Mouse (Mus musculus): ENCODE results near the gene Pard6b.

The Pard6b gene

DNA sequence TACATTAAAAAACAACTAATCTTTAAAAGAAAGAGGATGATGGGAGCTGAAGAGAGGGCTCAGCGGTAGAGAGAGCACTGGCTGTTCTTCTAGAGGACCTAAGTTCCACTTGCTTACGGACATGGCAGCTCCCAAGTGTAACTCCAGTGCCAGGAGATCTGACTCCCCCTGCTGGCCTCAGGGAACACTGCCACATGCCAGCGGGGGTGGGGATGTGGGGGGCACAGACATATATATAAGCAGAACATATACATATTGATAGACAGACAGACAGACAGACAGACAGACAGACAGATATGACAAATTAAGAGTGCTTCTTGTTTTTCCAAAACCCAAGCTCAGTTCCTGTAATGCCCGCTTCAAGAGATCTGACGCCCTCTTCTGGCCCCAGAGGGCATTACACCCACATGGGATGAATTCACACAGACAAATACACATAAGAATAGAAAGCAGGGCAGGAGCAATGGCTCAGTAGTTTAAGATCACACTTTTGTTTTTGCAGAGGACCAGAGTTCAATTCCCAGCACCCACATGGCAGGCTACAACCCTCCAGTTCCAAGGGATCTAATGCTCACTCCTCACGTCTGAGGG lies 21.5 kb upstream of the Pard6b start:
- no peak for DNase-seq (ENCODE audit: extremely low read depth, low read depth, low spot score)

DNA sequence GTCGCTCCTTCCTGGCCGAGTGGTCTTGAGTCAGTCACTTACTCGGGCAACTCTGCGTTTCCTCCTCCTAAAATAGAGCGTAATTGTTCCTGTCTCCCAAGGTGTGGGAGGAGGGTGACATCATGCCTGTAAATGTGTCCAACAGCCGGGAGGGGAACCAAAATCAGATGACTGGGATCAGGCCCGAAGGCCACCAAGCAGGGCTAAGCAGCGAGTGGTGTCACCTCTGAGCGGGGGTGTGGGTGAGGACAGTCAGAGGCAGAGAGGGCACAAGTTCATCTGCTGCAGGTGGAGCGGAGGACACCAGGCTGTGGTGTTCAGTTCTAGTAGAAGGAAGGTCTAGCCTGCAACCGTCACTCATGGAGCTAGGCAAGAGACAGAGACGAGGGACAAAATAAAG lies 17.1 kb upstream of the Pard6b start:
- DNase-seq (ENCODE audit: extremely low read depth, low read depth, low spot score) = peak; percentile 28

DNA sequence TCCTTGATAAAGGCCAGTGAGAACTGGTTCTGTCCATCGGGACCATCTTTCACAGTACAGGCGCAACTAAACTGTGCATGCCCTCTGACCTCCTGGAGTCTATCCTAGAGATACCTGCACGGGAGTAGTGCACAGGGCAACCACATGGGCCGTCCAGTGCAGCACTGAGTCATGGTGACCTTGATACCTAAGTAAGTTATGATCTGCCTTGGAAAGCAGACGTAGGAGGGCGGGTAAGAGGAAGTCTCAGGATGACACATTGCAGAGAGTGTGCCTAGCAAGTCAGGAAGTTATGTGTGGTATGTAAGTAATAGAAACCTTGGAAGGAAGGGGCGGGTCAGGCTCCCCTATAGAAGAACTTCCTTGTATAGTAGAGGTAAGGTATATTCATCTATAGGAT lies 15.3 kb upstream of the Pard6b start:
- DNase-seq (ENCODE audit: extremely low read depth, low read depth, low spot score) = no peak

DNA sequence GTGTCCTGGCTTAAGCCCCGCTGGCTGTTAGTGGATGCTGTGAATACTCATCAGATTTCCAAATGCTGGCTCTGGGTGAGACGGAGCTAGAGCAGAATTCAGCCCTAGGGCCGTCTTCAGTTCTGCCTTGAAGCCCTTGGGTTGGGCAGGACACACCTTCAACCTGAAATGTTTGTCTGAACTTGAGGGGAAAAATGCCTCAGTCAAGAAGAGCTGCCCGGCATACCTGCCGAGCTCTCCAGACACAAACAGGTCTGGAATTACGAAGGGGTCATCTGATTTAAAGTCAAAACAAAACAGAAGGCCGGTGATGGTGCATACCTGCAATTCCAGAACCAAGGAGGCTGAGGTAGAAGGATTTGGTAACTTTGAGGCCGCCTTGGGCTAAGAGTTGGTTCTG lies 14.0 kb upstream of the Pard6b start:
- no peak for DNase-seq (ENCODE audit: extremely low read depth, low read depth, low spot score)

DNA sequence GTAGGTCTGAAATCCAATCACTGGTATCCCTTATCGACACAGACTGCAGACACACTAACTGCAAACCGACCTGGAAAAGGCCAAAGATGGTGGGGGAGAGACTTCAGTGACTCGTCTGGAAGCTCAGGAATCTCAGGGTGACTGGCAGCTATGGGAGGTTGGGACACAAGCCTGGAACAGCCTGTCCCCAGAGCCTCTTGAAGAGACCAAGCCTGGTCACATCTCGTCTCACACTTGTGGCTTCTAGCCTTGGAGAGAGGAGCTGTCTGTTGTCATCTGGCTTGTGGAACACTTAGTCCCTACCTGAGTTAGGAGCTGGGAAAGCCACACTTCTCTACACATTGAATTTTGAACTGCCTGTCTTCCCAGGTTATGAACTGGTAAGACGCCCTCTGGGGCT lies 10.4 kb upstream of the Pard6b start:
- DNase-seq (ENCODE audit: extremely low read depth, low read depth, low spot score) = no peak

DNA sequence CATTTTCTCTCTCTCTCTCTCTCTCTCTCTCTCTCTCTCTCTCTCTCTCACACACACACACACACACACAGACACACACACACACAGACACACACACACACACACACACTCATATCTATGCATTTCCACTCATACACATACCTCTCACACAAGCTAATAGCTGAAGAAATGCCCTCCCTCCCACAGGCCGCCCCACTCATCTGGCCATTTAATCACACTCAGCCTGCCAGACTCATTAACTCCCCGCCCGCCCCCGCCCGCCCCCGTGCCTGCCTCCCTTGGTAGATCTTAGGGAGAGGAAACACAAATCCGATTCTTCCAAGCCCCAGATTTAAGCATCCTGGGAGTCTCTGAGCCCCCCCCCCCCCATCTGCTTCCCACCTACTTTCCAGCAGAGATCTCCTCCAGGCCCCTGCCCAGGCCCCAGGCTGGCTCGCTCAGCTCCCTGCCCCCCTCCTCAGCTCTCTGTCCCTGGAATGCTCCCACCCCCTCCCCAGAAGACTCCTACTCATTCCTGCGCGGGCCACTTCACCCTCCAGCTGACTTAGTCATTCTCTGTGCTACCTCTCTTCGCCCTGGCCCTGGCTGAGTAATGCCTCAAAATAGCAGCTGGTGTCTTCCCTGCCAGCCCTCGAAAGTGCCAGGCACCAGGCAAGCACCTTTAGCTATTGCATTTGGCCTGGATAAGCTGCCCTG lies 8.2 kb upstream of the Pard6b start:
- DNase-seq (ENCODE audit: extremely low read depth, low read depth, low spot score) = no peak

DNA sequence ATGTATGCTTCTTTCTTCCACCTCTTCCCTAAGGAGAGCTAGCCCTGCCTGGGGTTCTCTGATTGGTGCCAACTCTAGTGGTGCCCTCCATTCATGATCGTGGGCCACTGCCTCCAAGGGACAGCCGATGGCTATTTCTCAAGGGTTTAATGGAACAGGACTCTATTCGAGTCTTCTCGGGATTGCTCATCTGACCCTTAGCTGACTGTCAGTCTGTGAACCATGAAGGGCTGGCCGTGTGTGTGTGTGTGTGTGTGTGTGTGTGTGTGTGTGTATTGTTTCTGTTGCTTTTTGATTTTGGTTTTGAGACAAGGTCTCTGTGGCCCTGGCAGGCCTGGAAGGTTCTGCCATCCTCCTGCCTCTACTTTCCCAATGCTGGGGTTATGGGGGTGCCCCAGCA lies 7.1 kb upstream of the Pard6b start:
- DNase-seq (ENCODE audit: extremely low read depth, low read depth, low spot score) = no peak

DNA sequence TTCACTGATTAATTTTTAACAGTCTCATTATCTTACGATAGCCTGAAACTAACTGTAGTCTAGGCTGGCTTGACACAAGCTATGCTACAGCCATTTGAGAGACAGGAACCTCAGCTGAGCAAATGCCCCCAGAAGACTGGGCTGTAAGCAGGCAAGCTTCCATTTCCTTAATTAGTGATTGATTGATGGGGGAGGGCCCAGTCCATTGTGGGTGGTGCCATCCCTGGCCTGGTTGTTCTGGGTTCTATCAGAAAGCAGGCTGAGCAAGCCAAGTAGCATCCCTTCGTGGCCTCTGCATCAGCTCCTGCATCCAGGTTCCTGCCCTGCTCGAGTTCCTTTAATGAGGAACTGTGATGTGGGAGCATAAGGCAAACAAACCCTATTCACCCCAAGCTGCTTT lies 6.3 kb upstream of the Pard6b start:
- DNase-seq (ENCODE audit: extremely low read depth, low read depth, low spot score) = no peak

DNA sequence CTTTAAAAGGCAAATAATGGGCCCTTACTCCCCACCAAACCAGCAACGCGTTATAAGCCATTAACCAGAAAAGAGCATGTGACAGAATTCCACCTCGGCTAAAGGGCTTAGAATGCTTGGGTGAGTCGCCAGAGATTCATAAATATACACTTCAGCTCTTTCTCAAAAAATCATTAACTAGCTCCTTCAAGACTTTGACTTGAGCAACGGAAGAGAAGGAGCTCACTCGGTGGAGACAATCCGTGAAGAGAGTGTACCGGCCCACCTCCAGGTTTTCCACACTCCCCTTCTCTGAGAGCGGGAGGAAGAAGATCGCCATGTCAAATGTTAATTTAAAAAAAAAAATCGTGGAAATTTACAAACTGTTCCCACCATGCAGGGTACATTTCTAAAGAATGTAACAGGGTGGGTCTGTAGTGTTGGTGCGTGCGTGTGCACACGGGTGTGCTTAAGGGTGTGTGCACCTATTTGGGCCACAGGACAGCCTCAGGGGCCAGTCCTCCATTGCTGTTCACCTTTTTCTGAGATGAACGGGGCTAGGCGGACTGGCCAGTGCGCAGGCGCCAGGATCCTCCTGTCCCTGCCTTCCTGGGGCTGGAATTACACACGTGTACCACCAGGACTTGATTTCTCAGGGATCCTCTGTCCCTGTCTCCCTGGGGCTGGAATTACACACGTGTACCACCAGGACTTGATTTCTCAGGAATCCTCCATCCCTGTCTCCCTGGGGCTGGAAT lies 3.8 kb upstream of the Pard6b start:
- no peak for DNase-seq (ENCODE audit: extremely low read depth, low read depth, low spot score)

DNA sequence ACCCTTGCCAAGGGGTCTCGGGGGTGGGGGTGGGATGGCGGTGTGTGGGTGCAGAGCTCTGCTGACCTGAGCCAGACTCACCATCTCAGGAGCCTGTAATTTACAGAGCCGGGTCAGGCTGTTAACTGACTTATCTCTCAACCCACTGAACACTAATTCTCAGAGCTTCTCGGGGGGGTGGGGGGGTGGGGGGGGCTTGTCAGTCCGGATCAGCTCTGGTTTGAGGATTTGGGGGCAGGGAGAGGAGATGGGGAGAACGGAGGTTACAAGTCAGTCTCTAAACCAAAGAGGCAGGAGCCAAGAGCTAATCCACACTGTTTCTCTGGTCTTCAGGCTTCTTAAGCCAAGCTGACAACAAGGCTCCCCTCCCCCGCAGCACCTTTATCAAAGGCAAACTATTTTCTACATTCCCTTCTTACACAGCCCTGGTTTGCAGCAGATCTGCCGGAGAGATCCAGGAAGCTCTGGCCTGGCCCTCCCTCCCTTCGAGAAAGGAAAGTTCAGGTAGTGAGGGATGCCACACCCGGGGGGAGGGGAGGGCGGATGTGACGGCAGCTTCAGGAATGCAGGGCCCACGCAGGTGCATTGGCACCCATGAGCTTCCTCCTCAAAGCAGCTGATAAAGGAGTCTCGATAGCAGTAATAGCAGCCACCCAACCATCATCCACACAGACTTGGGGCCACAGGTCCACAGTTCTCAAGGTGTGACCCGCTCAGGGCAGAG lies 2.5 kb upstream of the Pard6b start:
- DNase-seq (ENCODE audit: extremely low read depth, low read depth, low spot score) = no peak

DNA sequence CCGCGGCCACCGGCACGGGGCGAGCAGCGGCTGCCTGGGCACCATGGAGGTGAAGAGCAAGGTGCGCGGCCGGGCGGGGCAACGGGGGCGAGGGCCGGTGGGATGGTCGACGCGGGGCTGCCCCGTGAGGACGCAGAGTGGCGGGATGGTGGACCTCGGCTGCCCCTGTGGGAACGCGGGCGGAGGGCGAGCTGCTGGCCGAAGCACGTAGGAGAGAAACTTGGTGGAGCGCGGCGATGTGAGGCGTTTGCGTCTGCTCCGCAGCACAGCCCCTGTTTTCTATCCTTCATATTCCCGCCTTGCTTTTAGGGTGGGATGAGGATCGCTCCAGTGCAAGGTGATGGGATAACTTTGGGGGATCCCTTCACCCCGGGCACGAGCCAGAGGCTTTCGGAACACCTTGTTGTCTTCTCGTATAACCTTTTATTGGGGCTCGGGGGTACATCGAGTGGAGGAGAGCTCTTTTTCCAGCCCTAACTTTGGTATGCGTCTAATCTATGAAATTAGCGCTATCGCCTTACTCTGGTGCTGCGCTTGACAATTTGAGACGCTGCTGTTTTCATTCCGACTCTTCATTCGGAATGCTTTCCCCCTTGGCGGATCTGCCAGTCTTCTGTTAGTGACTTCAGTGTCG lies 612 bp downstream of the Pard6b start:
- DNase-seq (ENCODE audit: extremely low read depth, low read depth, low spot score) = no peak

DNA sequence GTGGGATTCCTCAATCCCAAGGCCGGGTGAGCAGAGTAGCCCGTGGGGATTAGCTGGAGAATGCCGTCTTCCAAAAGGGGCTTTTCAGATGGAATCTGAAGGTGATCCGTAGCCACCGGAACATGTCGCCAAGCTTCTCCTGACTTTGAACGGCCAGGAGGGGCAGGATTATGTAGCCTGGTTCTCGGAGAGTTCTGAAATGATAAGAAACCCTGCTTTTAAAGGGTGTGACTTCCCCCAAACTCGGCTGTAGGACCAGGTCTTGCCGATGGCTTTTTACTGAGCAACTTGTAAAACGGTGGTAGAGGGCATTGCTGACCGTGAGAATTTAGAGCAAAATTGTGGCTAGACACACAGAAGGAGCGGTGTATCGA lies 1.1 kb downstream of the Pard6b start:
- DNase-seq (ENCODE audit: extremely low read depth, low read depth, low spot score) = no peak

DNA sequence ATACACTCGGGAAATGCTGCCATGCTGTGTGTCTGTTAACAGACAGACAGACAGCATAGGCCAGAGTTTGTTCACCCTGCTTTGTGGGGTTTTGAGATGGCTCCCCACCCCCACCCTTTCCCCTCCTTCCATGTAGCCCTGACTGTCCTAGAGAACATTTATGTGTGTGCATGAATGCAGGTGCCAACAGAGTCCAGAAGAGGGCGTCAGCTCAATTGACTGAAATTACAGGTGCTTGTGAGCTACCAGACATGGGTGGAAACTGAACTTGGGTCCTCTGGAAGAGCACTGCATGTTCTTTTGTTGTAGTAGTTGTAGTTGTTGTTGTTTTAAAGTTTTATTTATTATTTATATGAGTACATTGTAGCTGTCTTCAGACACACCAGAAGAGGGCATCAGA lies 2.8 kb downstream of the Pard6b start:
- no peak for DNase-seq (ENCODE audit: extremely low read depth, low read depth, low spot score)

DNA sequence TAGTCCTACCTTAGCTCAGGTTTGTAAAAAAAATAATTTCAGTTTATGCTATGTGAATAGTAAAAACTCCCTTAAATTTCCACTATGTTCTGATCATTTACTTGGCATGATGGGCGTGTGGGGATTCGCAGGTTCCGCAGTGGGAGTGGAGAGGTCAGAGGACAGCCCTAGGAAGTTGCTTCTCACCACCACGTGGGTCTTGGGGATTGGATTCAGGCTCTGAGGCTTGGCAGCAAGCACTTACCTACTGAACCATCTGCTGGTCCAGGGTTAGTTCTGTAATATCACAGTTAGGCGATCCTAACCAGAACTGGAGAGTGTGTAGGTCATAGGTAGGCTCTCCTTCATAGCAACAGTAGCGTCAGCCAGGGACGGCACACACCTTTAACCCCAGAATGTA lies 3.4 kb downstream of the Pard6b start:
- no peak for DNase-seq (ENCODE audit: extremely low read depth, low read depth, low spot score)

DNA sequence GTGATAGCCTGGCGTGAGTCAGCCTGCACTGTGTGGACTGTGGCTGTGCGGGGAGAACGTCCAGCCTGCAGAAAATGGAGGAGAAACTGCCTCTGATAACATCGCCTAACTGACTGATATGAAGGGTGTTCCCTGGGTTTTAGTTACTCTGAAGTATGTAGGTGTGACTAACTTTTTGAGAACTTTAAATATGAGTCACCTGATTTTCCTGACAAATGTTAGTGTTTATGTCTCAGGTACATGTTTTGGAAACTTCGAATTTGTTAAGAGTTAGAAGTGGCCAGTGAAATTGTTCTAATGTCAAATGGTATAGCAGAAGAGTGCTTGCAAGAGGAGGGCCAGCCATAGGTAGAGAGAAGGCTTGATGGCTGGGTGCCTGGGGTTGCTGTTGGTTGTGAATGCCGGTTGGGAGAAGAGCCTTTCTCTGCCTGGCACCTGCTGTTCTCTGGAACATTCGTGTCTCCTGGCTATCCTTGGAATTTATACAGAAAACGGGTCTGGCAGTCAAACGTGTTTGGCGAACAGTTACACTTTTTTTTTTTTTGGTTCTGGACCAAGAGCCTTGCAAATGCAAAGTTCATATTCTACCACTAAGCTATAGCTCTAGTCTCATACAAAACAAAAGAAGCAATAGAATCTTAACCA lies 4.9 kb downstream of the Pard6b start:
- peak; percentile 19 for DNase-seq (ENCODE audit: extremely low read depth, low read depth, low spot score)

DNA sequence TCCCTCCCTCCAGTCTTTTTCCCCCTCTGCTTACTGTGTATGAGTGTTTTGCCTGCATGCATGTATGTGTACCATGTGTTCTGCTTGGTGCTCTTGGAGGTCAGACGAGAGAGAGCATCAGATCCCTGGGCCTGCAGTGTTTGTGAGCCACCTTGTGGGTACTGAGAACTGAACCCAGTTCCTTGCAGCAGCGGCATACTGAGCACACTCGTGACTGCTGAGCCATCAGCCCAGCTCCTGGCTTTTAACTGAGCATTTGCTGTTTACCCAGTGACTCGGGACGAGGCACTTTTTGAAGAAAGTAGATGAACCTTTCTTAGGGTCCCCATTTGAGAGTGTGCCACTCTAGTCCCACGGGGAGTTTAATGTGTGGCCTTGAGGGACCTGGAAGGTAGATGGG lies 5.5 kb downstream of the Pard6b start:
- no peak for DNase-seq (ENCODE audit: extremely low read depth, low read depth, low spot score)

DNA sequence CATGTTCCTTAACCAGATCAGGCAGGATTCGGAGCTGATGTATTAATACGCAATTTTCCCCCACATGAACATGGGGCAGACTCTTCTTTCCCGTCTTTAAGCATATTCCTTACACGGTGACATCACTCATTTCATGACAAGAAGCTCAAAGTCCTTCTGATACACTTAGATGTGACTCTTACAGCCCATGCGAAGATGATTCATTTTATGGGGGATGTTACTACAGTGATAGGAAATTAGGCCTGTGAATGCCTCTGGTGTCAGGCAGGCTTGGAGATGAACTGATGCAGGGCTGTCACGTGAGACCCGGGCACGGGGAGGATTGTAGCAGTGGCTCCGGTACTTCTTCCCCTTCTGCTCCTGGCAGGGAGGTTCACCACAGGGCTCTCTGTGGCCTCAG lies 6.0 kb downstream of the Pard6b start:
- DNase-seq (ENCODE audit: extremely low read depth, low read depth, low spot score) = no peak

DNA sequence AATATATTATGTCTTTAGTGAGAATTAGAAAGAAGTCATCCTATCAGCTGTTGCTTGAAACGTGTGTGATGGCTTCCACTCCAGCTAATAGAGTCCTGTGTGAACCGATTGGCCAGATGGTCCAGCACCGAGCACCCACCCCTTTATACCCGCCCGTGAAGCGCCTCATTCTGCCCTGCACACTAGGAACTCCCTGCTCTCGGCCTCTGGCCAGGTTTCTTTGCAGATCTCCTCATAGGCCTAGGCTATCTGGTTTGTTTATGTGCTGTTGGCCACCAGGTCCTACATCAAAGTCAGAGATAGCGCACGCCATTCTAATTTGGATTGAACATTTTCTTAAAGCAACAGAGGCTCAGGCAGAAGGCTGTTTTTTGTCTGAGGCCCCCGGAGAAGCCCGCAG lies 10.8 kb downstream of the Pard6b start:
- no peak for DNase-seq (ENCODE audit: extremely low read depth, low read depth, low spot score)

DNA sequence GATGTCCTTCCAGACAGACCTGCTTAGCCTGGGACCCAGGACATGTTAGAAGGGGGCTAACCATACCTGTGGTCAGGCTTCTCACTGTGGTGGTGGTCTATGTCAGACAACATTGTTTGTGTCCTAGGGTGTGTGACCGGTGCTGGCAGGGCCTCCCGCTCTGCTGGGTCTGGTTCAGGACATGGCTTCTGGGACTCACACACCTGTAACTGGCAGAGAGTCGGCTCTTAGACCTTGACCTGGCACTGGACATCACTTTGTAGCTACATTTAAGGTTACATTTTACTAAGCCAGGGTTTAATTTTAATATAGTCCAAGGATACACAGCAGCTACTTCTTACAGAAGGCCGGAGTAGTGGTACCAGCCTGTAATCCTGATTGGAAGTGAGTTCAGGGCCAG lies 12.3 kb downstream of the Pard6b start:
- no peak for DNase-seq (ENCODE audit: extremely low read depth, low read depth, low spot score)

DNA sequence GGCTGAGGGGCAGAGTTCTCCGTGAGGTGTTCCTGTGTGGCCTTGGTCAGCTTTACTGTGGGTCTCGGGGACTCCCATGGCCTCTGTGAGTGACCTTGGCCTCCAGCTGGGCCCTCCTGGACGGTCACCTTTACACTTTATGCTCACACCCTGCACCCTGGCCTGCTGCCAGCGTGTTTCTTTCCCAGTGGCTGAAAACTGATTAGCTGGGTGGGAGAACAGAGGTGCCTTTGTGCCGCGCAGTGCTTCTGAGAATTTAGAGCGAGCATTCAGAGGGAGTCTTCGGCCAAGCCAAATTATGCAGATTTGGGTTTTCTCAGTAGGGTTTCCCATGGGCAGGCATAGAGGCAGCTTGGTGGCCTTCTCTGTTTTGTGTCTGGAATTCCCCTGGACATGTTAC lies 14.3 kb downstream of the Pard6b start:
- no peak for DNase-seq (ENCODE audit: extremely low read depth, low read depth, low spot score)

DNA sequence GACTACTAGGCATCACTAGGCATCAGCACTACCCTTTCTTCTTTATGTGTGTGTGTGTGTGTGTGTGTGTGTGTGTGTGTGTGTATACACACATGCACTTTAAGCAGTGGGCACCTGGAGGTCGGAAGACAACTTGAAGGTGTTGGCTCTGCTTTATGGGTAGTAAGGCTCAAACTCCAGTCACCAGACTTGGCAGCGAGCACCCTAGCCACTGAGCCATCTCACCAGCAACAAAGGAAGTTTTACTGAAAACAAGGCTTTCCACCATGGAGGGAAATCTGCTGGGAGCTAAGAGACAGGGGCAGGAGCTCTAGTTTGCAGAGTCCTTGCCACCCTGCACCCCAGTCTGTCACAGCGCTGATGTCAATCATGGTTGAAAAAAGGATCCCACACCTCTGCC lies 15.7 kb downstream of the Pard6b start:
- DNase-seq (ENCODE audit: extremely low read depth, low read depth, low spot score) = no peak
